Mouse (Mus musculus): ENCODE measurements around the gene Tbx22. TPM values are rescaled to one million over a fixed set of nuclear protein-coding genes. Genes with fewer than 3 reads are reported as not detected.
A peak's percentile ranks its signal among the peaks of the same experiment; 100 is the strongest.

Tbx22 gene
- polyA plus RNA-seq (2015; fragmentation: Nextera tagmentation; extraction: Ambion mirVana): 1.1 and 2.2 TPM in 2 replicates

DNA sequence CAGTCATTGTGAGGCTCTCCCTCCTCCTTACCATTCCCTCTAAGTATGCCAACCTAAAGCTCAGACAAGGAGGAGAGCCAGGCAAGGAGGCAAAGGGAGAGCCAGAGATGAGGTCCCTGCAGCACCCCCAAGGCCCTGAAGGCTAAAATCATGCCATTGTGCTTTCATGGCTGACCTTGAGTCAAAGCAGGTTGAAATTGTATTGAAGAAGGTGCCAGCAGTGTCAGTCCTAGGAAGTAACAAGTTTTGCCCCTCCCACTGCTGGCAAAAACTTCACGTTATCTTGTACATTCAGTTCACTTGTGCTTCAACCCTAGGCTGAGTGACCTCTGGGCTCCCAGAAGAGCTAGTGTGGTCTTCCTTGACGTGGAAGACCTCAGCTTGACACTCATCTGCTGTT is at the start of gene Tbx22:
TSS of gene Tbx22 (plus strand) at position 301 of the 400 bp plus-strand sequence.
- Histone ChIP-seq H3K27ac (replicated peaks) (no peak within 1 kb of the TSS), H3K9me3 (replicated peaks) (no peaks in the 10 kb centered on the region), H3K4me1 (no peaks in the 10 kb centered on the region), H3K4me3 (replicated peaks) (no peak within 1 kb of the TSS), H3K9ac (no peak within 1 kb of the TSS), H3K36me3 (no peaks in the 10 kb centered on the region), H3K4me2 (replicated peaks) (no peak within 1 kb of the TSS), H3K27me3 (no peaks in the 10 kb centered on the region; the same call in 1 of the 2 replicates)
- no peak for ATAC-seq (ENCODE audit: insufficient number of reproducible peaks, low FRiP score, low TSS enrichment, low read depth)
- 45% methylated on average over 2 of the region's 2 CpGs for WGBS

DNA sequence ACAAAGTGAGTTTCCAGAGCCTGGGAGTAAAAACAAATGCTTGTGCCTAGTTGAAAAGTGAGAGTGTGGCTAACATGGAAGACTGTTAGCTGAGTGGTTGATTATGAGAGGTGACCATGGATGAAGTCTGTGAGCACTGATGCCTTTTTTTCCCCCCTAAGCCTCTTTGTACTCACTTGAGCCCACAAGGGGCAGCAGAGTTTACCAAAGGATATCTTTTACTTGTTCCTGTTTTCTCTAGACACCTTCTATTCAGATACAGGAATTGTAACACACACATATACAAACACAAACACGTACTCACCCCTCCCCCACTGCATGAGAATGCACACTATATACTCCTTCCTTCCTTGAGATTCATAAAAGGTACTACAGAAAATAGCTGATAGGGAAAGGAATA is 913 bp downstream of the Tbx22 start:
- 37% methylated on average over 1 of the region's 1 CpGs for WGBS

DNA sequence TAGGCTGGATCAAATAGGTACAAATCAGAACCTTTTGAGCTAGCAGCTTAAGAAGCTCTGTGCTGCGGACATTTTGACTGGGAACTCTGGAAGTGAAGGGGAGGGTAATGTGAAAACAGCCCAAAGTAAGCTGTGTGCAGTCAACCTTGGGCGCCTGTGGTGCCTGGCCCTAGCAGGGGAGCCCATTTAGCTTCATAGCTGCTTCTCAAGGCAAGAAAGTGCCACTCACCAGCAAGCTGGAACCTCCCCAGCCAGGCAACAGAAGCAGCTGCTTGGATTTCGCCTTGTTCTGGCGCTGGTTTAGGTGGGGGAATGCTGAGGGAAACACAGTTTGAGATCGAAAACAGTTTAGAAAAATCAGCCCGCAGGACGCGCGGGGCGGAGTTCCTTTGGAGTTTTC is 11.4 kb downstream of the Tbx22 start:
- Histone ChIP-seq H3K9ac (no peak overlapping the region), H3K36me3 (no peaks in the 10 kb centered on the region), H3K4me3 (replicated peaks) (peak overlapping the region; percentile 34), H3K27ac (replicated peaks) (no peak overlapping the region), H3K4me1 (no peaks in the 10 kb centered on the region), H3K9me3 (replicated peaks) (no peaks in the 10 kb centered on the region), H3K4me2 (replicated peaks) (peak overlapping the region; percentile 44), H3K27me3 (peaks cover 32% of the 10 kb centered on the region)
- no peak for ATAC-seq (ENCODE audit: insufficient number of reproducible peaks, low FRiP score, low TSS enrichment, low read depth)
- 19% methylated on average over 10 of the region's 10 CpGs for WGBS

More for the DNA sequence above, 913 bp downstream of the Tbx22 start:
- no peaks in the 10 kb centered on the region for H3K36me3 ChIP-seq
- ATAC-seq (ENCODE audit: insufficient number of reproducible peaks, low FRiP score, low TSS enrichment, low read depth): no peak
- no peak overlapping the region for H3K4me2 ChIP-seq (replicated peaks)
- no peaks in the 10 kb centered on the region for H3K4me1 ChIP-seq
- H3K9ac ChIP-seq: no peak overlapping the region
- H3K4me3 ChIP-seq (replicated peaks): no peak overlapping the region
- no peaks in the 10 kb centered on the region; the same call in 1 of the 2 replicates for H3K27me3 ChIP-seq
- H3K9me3 ChIP-seq (replicated peaks): no peaks in the 10 kb centered on the region
- no peak overlapping the region for H3K27ac ChIP-seq (replicated peaks)

DNA sequence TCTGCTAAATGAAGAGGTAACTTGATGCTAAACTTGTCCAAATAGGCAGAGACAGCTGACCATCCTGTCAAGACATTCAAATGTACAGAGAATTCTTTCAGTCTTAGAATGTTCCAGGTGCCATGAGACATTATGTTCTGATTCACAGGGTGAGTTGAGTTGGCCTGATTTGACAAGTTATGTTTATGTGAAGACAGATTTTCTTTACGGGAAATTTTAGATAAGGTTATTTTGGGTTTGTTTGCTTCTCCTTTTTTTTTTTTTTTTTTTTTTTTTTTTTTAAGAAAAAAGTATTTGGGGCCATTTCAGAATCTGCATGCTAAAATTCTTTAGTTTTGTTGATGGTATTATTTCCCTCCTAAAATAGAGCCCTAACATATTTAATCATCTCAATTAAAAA is 40.8 kb downstream of the Tbx22 start:
- Histone ChIP-seq H3K9me3 (replicated peaks) (no peaks in the 10 kb centered on the region), H3K36me3 (no peaks in the 10 kb centered on the region), H3K4me1 (no peaks in the 10 kb centered on the region), H3K27me3 (no peaks in the 10 kb centered on the region), H3K4me3 (replicated peaks) (no peak overlapping the region), H3K9ac (no peak overlapping the region), H3K27ac (replicated peaks) (no peak overlapping the region), H3K4me2 (replicated peaks) (no peak overlapping the region)
- 87% methylated on average over 1 of the region's 1 CpGs for WGBS
- ATAC-seq (ENCODE audit: insufficient number of reproducible peaks, low FRiP score, low TSS enrichment, low read depth): no peak

DNA sequence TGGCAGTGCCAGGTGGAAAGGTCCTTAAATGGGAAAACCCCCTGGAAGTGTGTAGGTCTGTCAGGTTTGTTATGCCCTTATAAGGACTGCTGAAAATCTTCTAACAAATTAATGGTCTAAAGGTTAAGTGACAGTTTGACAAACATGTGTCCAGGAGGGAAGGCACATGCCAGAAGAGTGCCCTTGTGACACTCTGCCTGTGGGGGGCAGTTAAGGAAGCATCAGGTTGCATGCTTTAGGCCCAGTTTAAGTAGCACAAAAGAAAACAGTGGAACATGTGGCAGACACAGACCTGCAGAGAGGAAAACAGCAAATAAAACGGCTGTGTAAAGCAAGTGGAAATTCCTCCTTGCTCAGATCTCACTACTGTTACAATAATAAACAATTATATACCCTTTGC is 55.8 kb downstream of the Tbx22 start:
- no peak overlapping the region for H3K4me2 ChIP-seq (replicated peaks)
- no peak overlapping the region for H3K27ac ChIP-seq (replicated peaks)
- H3K27me3 ChIP-seq: no peaks in the 10 kb centered on the region
- no peak for ATAC-seq (ENCODE audit: insufficient number of reproducible peaks, low FRiP score, low TSS enrichment, low read depth)
- no peaks in the 10 kb centered on the region for H3K36me3 ChIP-seq
- WGBS: 19% methylated on average over 1 of the region's 1 CpGs
- H3K4me3 ChIP-seq (replicated peaks): no peak overlapping the region
- no peaks in the 10 kb centered on the region for H3K9me3 ChIP-seq (replicated peaks)
- H3K9ac ChIP-seq: no peak overlapping the region
- H3K4me1 ChIP-seq: no peaks in the 10 kb centered on the region

Other genes with a start within 250 kb of the Tbx22 start
- not detected in 2 replicates for gene Tent5d, start 124.6 kb downstream of the Tbx22 start, polyA plus RNA-seq (2015; fragmentation: Nextera tagmentation; extraction: Ambion mirVana)
- 11.6 and 11.9 TPM in 2 replicates for gene 2610002M06Rik, start 148.4 kb downstream of the Tbx22 start, polyA plus RNA-seq (2015; fragmentation: Nextera tagmentation; extraction: Ambion mirVana)

Measured in embryonic facial prominence, embryonic 15.5 days (tissue).